Mouse (Mus musculus) thymus, postnatal 4 days (tissue): ENCODE measurements around the gene Stx2.

ENCODE experiments used
- DNase-seq: peaks from one replicate; pipeline ENCODE4 v3.0.0; 2021

Gene Stx2

DNA sequence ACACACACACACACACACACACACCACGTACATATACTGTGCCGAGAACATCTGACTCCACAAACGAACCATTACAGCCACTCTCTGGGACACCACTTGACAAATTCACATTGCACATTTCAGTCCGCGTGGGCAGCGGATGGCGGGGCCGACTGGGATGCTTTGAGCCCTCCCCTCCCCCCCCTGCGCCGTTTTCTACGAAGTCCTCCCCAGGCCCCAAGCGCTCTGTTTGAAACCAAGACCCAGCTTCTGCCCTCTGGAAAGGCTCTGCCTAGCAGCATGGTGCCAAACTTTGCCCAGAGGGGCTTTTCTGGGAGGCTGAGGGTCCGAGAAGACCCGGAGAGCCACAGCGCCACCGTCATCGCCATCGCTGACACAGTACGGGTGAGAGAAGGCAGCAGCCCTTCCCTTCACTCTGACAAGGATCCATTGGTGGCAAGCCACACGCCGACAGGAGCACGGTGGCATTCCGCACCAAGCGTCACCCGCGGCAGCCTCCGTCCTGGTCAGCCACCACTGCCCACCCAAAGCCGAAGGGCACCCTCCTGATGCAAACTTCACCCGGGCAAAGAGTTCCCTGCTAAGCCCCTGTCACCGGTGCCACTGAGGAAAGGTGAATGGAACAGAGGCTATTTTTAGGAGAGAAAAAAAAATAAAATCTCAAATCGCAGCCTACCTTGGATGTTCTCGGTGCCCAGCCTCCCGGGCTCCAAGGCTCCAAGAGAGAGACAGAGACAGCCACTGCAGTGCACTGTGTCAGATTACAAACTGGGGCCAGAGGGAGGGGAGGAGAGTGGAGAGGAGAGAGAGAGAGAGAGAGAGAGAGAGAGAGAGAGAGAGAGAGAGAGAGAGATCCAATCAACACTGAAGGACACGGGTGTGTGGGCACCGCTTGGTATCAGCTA, 55.8 kb downstream of the Stx2 start:
- no peak for DNase-seq

DNA sequence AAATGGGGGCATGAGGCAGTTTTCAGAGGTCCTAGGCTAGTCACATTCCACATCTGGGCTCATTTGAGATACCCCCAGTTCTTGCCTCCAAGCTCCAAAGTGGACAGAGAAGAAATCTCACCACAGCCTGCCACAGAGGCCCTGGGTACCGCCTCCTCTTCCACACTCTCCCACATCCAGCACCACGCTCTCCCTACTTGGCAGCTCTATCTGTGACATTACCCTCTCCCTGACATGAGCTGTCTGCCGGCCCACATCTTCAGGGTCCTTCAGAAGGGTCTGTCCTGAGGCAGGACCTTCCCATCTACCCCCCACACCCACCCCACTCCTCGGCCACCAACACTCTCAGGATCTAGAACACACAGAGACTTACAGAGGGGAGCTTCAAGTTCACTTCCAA, 56.9 kb downstream of the Stx2 start:
- no peak for DNase-seq

DNA sequence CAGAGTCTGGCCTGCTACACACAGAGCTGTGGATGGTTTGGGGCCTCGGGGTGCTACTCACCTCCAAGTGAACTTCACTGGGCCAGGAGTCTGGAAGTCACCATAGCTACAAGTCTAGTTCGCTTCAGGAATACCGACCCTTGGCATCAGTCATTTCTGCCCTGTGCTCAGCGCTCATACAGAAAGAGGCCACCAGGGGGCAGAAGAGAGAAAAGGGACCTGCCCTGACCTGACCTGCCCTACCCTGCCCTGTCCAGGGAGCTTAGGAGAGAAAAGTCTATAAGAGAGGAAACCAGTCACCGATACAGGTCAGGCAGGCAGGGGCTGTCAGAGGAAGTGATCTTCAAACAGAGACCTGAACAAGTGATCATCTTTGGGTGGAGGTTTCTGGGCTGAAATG, 61.3 kb downstream of the Stx2 start:
- DNase-seq, result peak; percentile 35

DNA sequence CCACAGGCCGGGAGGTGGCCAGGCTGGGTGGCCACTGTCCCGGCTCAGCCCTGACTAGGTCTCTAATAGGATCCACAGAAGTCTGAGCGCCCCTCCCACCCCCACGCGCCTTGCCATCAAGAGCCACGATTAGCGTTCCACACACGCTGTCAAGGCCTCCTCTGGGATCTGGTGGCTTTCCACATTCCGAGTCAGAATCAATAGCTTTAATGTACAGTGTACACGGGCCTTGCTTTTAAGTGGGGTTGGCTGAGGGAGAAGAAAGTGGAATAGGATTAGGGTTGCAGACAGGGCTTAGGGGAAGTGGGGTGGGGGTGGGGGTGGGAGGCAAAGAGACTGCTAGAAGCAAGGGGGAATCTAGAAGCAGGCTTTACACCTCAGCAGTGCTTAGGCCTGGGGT, 67.9 kb downstream of the Stx2 start:
- DNase-seq, result no peak

DNA sequence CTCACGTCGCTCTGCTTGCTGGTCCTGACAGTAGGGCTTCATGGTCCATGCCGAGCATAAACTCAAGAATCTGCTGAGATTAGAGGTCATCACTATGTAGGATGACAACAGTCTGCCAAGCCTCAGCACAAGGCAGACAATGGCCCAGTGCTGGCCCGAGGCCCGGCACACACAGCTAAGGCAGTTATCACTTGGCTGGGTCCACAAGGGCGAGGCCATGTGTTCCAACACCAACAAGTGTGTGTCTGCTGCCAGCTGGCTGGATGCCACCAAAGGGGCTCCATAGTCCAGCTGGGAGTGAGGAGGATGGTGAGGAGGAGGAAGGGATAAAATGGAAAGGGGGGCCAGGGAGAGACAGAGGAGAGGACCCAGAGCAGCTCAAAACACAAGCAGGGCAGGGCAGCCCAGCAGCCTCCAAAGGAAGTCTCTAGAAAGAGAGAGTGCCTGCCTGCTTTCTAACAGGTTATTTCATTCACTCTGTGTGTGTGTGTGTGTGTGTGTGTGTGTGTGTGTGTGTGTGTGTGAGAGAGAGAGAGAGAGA, 72.9 kb downstream of the Stx2 start:
- DNase-seq, result no peak
